Mouse (Mus musculus) lung, postnatal 0 days (tissue): ENCODE measurements around the gene Magi1. TPM values are rescaled to one million over a fixed set of nuclear protein-coding genes. Genes with fewer than 3 reads are reported as not detected.

Source experiments
- ATAC-seq: fragments of 200-750 bp; cut with Nextera tagmentation; 2 replicates; pipeline ENCODE4 v1.8.0; 2017; ENCODE audit warnings: moderate library complexity
- DNase-seq: peaks from one replicate; pipeline ENCODE4 v3.0.0-alpha.2; 2016; ENCODE audit warnings: low spot score
- H3K27ac ChIP-seq: fragments of 300-500 bp; sonication (generic); 2 replicates; pipeline ENCODE4 v1.5.1; 2014; ENCODE audit warnings: antibody characterized with exemption, mild to moderate bottlenecking, low read length, mixed read lengths
- H3K27me3 ChIP-seq: fragments of 300-500 bp; sonication (generic); replicated peaks from 2 replicates; pipeline ENCODE4 v1.6.1; 2014; ENCODE audit warnings: low read length, mixed read lengths; ENCODE audit not compliant: insufficient read depth
- H3K36me3 ChIP-seq: fragments of 300-500 bp; sonication (generic); 2 replicates; pipeline ENCODE4 v1.6.1; 2014; ENCODE audit warnings: low read length, mixed read lengths; ENCODE audit not compliant: insufficient read depth
- H3K4me1 ChIP-seq: fragments of 300-500 bp; sonication (generic); 2 replicates; pipeline ENCODE4 v1.6.1; 2014; ENCODE audit warnings: antibody characterized with exemption, low read depth, low read length, mixed read lengths; ENCODE audit not compliant: insufficient read depth
- H3K4me2 ChIP-seq: fragments of 300-500 bp; sonication (generic); replicated peaks from 2 replicates; pipeline ENCODE4 v1.6.1; 2014; ENCODE audit warnings: low read depth, mild to moderate bottlenecking, low read length, moderate library complexity, mixed read lengths
- H3K4me3 ChIP-seq: fragments of 300-500 bp; sonication (generic); 2 replicates; pipeline ENCODE4 v1.5.1; 2014; ENCODE audit warnings: low read depth, low read length
- H3K9ac ChIP-seq: fragments of 300-500 bp; sonication (generic); replicated peaks from 2 replicates; pipeline ENCODE4 v1.6.1; 2014; ENCODE audit warnings: low read depth, mild to moderate bottlenecking
- H3K9me3 ChIP-seq: fragments of 300-500 bp; sonication (generic); 2 replicates; pipeline ENCODE4 v1.6.1; 2016; ENCODE audit warnings: low read length, mixed read lengths
- CTCF ChIP-seq: IDR thresholded peaks from 2 replicates; pipeline ENCODE4 v1.5.1; 2016; ENCODE audit warnings: antibody characterized with exemption, mild to moderate bottlenecking
- EP300 ChIP-seq: IDR thresholded peaks from 2 replicates; pipeline ENCODE4 v1.6.1; 2016; ENCODE audit warnings: antibody characterized with exemption, mild to moderate bottlenecking, control low read depth
- WGBS: fragments of 180-500 bp; shearing (Covaris S2); extraction: QIAGEN DNeasy Blood & Tissue Kit; methylation state at CpG from one replicate; pipeline ENCODE4 v1.1.7; 2014; 5-methylcytosine and 5-hydroxymethylcytosine counted together
- polyA plus RNA-seq: library from polyadenylated mRNA; unstranded; fragments of >200 nt; fragmentation: Nextera tagmentation; extraction: Ambion mirVana; gene quantifications from 2 replicates; pipeline ENCODE4 v1.2.1, GENCODE M21; 2015

The Magi1 gene
- polyA plus RNA-seq, 1 experiment from 2014 or later, result 10.7 TPM

DNA sequence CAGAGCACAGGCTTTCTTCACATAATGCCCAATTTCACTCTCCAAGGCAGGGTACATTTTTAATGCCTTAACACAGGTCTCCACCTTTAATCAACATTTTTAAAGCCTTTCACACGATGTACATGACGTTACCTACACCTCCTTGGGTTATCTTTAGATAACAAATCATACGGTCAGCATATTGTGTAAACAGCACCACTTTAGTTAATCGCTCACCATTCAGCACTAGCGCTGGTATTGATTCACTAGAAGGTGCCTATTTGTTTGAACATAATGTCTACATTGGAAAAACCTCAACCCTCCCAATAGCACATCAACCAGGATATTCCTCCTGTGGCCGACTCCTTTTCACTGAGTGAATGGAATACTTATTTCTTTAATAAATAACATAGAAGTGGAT is 455.5 kb downstream of the Magi1 start:
- 46% methylated on average over 6 of the region's 6 CpGs for WGBS
- no peaks in the 10 kb centered on the region for H3K27me3 ChIP-seq
- no peaks in the 10 kb centered on the region for H3K36me3 ChIP-seq
- H3K9me3 ChIP-seq, result no peaks in the 10 kb centered on the region
- no peaks in the 10 kb centered on the region for H3K4me1 ChIP-seq
- ATAC-seq (no peak), DNase-seq (no peak)
- H3K9ac ChIP-seq, result no peak overlapping the region
- H3K4me3 ChIP-seq, result no peak overlapping the region
- TF ChIP-seq EP300, result no peak
- no peak for TF ChIP-seq CTCF
- no peak overlapping the region for H3K27ac ChIP-seq
- H3K4me2 ChIP-seq, result no peak overlapping the region

DNA sequence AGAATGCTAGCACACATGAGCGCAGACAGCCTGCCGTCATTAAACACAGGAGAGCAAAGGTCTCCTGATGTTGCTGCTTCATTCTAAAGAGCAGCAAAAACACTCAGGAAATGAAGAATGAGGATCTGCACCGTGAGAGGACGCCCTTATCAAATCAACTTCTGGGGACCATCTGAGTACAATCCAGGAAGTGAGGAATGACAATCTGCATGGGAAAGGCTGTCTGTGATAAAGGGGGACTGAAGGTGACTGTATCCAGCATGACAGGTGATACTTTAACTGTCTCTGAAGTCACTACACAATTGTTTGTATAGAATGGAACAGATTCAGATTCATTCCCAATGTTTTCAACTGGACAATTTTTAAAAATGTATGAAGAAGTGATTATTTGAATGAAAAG is 456.8 kb downstream of the Magi1 start:
- no peak for ATAC-seq
- 35% methylated on average over 4 of the region's 4 CpGs for WGBS
- no peaks in the 10 kb centered on the region for H3K27me3 ChIP-seq
- H3K4me2 ChIP-seq, result no peak overlapping the region
- no peak overlapping the region for H3K27ac ChIP-seq
- no peak overlapping the region for H3K9ac ChIP-seq
- TF ChIP-seq CTCF, result no peak
- no peak for TF ChIP-seq EP300
- H3K9me3 ChIP-seq, result no peaks in the 10 kb centered on the region
- H3K36me3 ChIP-seq, result no peaks in the 10 kb centered on the region
- H3K4me1 ChIP-seq, result no peaks in the 10 kb centered on the region
- no peak overlapping the region for H3K4me3 ChIP-seq
- no peak for DNase-seq

DNA sequence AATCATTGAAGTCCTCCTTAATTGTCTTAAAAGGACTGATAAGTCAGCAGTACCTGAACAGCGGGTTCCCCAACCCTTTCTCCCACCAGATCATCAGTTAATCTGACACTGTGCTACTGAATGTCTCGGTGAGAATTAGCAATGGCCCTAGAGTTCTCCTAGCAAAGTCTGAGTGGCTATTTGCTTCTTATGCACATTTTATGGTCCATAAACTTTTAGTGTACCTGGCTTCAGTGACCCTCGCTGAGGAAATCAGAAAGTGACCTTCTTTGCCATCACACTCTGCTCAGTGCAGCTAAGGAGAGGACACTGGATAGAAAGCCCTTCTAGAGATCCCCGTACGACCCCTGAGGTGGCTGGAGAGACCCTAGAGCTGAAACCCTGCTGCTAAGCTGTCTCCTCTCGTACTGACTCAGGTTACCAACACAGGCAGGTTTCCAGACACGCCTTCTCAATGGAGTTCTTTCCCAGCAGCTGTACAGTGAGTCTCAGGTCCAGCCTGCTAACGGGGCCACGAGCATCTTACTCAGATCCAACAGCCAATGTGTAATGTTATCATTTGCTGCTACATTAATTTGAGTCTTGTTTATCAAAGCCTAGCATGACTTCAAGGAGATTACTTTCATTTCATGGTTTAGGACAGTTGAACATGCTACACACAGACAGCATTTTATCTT is 461.4 kb downstream of the Magi1 start:
- H3K4me2 ChIP-seq, result no peak overlapping the region
- H3K4me3 ChIP-seq, result no peak overlapping the region
- no peak for DNase-seq
- H3K9ac ChIP-seq, result no peak overlapping the region
- H3K4me1 ChIP-seq, result no peaks in the 10 kb centered on the region
- no peak overlapping the region for H3K27ac ChIP-seq
- no peaks in the 10 kb centered on the region for H3K9me3 ChIP-seq
- WGBS, result 72% methylated on average over 9 of the region's 9 CpGs
- TF ChIP-seq CTCF, result no peak
- no peak for TF ChIP-seq EP300
- no peaks in the 10 kb centered on the region for H3K36me3 ChIP-seq
- no peak for ATAC-seq
- H3K27me3 ChIP-seq, result no peaks in the 10 kb centered on the region

DNA sequence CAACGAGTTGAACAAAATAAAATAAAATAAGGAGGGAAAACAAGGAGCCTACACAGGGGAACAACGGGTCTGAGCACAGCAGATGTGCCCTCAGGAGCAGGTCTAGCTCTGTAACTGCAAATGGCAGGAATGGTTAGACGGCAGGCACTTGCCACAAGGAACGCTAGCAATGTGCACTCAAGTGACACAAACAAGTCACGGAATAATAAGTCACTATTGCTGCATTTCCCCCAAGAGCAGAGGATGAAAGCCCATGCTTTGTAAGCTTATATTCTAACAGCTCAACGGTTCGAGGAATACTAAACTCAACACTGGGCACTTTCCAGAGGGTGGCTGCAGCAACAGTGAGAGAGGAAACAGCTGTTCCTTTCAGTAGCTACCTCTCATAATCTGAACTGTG is 462.2 kb downstream of the Magi1 start:
- H3K9me3 ChIP-seq, result no peaks in the 10 kb centered on the region
- no peak overlapping the region for H3K27ac ChIP-seq
- TF ChIP-seq CTCF, result no peak
- H3K27me3 ChIP-seq, result no peaks in the 10 kb centered on the region
- no peaks in the 10 kb centered on the region for H3K4me1 ChIP-seq
- WGBS, result 63% methylated on average over 7 of the region's 7 CpGs
- no peak overlapping the region for H3K4me2 ChIP-seq
- H3K4me3 ChIP-seq, result no peak overlapping the region
- DNase-seq (no peak), ATAC-seq (no peak)
- no peak overlapping the region for H3K9ac ChIP-seq
- no peaks in the 10 kb centered on the region for H3K36me3 ChIP-seq

DNA sequence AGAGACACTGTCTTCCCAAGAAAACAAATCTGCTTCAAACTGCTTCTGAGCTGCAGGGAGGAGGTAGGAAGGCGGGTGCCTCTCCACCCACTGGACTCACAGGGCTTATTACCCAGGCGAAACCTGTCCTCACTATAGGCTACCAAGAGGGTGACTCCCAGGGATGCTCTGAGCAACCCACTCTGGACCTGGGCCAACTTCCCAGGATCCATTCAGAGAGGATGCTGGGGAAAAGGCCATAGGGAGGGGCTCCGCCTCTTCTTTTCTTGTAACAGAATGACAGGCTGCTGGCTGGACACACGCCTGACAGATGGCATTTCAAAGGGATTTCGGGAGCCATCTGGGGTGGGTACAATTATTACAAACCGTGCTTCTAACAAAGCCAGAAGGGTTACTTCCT is 463.8 kb downstream of the Magi1 start:
- H3K27me3 ChIP-seq, result no peaks in the 10 kb centered on the region
- H3K4me2 ChIP-seq, result no peak overlapping the region
- DNase-seq (peak; percentile 22), ATAC-seq (no peak; the same call in 1 of the 2 replicates)
- H3K9ac ChIP-seq, result no peak overlapping the region
- H3K36me3 ChIP-seq, result no peaks in the 10 kb centered on the region
- no peak overlapping the region for H3K4me3 ChIP-seq
- WGBS, result 55% methylated on average over 6 of the region's 6 CpGs
- H3K27ac ChIP-seq, result no peak overlapping the region
- TF ChIP-seq CTCF, result no peak
- TF ChIP-seq EP300, result no peak
- no peaks in the 10 kb centered on the region for H3K9me3 ChIP-seq
- no peaks in the 10 kb centered on the region for H3K4me1 ChIP-seq

DNA sequence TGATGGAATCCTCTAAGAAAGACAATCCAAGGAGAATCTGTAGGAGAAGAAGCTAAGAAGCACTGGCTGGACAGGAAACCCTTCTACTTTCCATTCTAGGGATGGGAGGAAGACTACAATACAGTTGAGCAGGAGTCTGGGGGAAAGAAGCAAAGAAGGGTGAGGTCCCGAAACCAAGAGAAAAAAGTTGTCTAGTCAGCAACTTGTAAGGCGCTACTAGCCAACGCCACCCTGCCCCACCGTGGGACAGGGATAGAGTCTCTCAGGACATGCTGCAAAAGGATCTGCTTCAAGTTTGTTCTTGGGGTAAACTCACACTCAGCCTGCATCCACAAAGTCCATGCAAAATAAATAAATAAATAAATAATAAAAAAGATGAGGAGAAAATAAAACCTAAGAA is 464.4 kb downstream of the Magi1 start:
- H3K4me3 ChIP-seq, result no peak overlapping the region
- ATAC-seq (no peak), DNase-seq (no peak)
- H3K4me2 ChIP-seq, result no peak overlapping the region
- 95% methylated on average over 4 of the region's 4 CpGs for WGBS
- H3K27ac ChIP-seq, result no peak overlapping the region
- no peak overlapping the region for H3K9ac ChIP-seq
- no peaks in the 10 kb centered on the region for H3K27me3 ChIP-seq
- H3K9me3 ChIP-seq, result no peaks in the 10 kb centered on the region
- H3K36me3 ChIP-seq, result no peaks in the 10 kb centered on the region
- TF ChIP-seq EP300, result no peak
- TF ChIP-seq CTCF, result no peak
- H3K4me1 ChIP-seq, result no peaks in the 10 kb centered on the region

DNA sequence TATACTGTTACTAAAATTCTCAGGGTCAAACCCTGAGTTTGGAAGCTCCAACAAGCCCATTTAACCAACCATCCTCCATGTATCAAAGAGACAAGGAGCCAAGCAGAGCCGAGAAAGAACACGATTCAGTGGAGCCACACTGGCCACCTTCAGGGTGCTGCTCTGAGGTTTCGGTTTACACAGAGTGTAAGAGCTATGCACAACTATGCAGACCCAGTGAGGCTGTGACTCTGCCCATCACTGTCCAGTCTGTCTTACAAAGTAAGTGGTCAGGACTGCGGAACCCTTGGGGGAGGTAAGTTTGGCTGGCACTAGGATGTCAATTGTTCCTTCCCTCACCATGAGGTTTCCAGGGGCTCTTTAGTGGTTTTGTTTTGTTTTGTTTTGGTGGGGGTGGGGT is 465.2 kb downstream of the Magi1 start:
- DNase-seq (no peak), ATAC-seq (no peak)
- H3K4me1 ChIP-seq, result no peaks in the 10 kb centered on the region
- TF ChIP-seq CTCF (no peak), EP300 (no peak)
- no peaks in the 10 kb centered on the region for H3K9me3 ChIP-seq
- no peak overlapping the region for H3K9ac ChIP-seq
- 72% methylated on average over 4 of the region's 4 CpGs for WGBS
- H3K4me2 ChIP-seq, result no peak overlapping the region
- H3K27me3 ChIP-seq, result no peaks in the 10 kb centered on the region
- no peaks in the 10 kb centered on the region for H3K36me3 ChIP-seq
- H3K4me3 ChIP-seq, result no peak overlapping the region
- no peak overlapping the region for H3K27ac ChIP-seq
